Mouse (Mus musculus): ENCODE data around the gene Arhgef12. TPM values are rescaled to one million over a fixed set of nuclear protein-coding genes. Genes with fewer than 3 reads are reported as not detected.
"Not testable (repeated sequence)": the region's sequence is repeated elsewhere in the genome, so short reads cannot be mapped to it uniquely, and the experiment has no call there.

Gene Arhgef12
- polyA plus RNA-seq, 1 experiment from 2014 or later: 15.9 TPM

DNA sequence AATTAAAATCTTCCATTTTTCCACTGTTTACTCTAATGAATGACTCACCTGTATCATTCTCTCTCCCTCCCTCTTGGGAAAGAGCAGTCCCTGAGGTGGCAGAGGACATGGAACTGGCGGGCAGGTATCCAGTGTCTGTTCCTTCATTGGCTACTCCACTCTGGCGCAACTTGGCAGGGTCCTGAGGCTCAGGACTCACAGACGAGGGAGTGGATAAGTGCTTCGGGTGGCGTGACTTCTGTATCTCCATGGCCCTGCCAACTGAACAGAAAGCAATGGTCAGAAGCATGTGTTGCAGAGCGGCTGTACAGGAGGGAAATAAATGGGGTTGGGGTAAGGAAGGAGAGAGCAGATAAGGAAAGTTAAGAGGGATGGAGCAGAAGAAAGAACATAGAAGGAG is 109.5 kb downstream of the Arhgef12 start:
- Histone ChIP-seq H3K9ac (ENCODE audit: low read length) (no peak overlapping the region), H3K4me2 (ENCODE audit: low read length) (no peak overlapping the region), H3K4me3 (ENCODE audit: low read depth, low read length) (no peak overlapping the region), H3K27ac (ENCODE audit: low read depth) (no peak overlapping the region), H3K36me3 (ENCODE audit: control insufficient read depth, insufficient read depth, low read length) (peaks cover 93% of the 10 kb centered on the region), H3K4me1 (replicated peaks; ENCODE audit: control insufficient read depth, insufficient read depth, low read length) (no peaks in the 10 kb centered on the region), H3K27me3 (replicated peaks; ENCODE audit: control insufficient read depth, insufficient read depth, low read length) (no peaks in the 10 kb centered on the region), H3K9me3 (ENCODE audit: control insufficient read depth, low read length) (no peaks in the 10 kb centered on the region)
- 89% methylated on average over 6 of the region's 6 CpGs for WGBS
- ATAC-seq (replicated peaks; ENCODE audit: low FRiP score, low TSS enrichment, low read depth): no peak
- no peak for DNase-seq (ENCODE audit: low spot score)

DNA sequence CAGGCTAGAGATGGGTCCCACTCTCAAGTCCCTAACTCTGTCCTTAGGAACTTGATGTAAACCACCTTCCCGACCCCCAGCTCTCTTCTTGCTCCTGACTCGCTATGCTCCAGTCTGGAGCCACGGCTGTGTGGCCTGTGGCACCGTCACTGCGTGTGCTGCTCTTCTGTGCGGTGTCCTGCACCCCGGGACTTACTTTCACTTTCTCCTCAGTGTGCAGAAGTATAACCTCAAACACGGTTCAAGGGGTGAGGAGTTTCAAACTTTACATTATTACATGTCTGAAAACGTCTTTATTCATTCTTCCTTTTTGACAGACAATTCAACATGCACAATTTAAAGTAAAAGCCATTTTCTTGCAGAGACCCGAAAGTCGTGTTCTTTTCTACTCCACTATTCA is 111.7 kb downstream of the Arhgef12 start:
- 88% methylated on average over 11 of the region's 11 CpGs for WGBS
- Histone ChIP-seq H3K27ac (ENCODE audit: low read depth) (no peak overlapping the region), H3K27me3 (replicated peaks; ENCODE audit: control insufficient read depth, insufficient read depth, low read length) (no peaks in the 10 kb centered on the region), H3K4me1 (replicated peaks; ENCODE audit: control insufficient read depth, insufficient read depth, low read length) (no peaks in the 10 kb centered on the region), H3K4me3 (ENCODE audit: low read depth, low read length) (no peak overlapping the region), H3K9me3 (ENCODE audit: control insufficient read depth, low read length) (no peaks in the 10 kb centered on the region), H3K9ac (ENCODE audit: low read length) (no peak overlapping the region), H3K36me3 (ENCODE audit: control insufficient read depth, insufficient read depth, low read length) (peaks cover 90% of the 10 kb centered on the region), H3K4me2 (ENCODE audit: low read length) (no peak overlapping the region)
- no peak for DNase-seq (ENCODE audit: low spot score)
- no peak for ATAC-seq (replicated peaks; ENCODE audit: low FRiP score, low TSS enrichment, low read depth)

DNA sequence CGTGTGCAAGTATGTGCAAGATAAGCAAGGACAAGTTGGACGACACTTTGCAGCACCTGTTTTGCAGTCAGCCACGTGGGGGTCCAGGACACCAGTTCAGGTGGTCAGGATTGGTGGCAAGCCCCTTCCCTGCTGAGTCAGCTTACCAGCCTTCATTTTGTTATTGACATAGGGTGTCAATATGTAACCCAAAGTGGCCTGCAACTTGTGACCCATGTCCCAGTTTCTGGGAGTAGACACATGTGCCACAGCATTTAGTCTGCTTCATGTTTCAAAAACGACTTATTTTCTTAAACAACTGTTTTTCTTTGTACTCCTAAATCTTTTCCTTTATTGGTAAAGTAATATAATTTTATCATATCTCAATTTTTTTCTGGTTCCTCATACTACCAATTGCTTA is 112.3 kb downstream of the Arhgef12 start:
- H3K4me2 ChIP-seq (ENCODE audit: low read length): no peak overlapping the region
- peaks cover 87% of the 10 kb centered on the region for H3K36me3 ChIP-seq (ENCODE audit: control insufficient read depth, insufficient read depth, low read length)
- H3K27me3 ChIP-seq (replicated peaks; ENCODE audit: control insufficient read depth, insufficient read depth, low read length): no peaks in the 10 kb centered on the region
- no peak overlapping the region for H3K9ac ChIP-seq (ENCODE audit: low read length)
- 82% methylated on average over 4 of the region's 4 CpGs for WGBS
- H3K27ac ChIP-seq (ENCODE audit: low read depth): no peak overlapping the region
- no peak for DNase-seq (ENCODE audit: low spot score)
- H3K4me3 ChIP-seq (ENCODE audit: low read depth, low read length): no peak overlapping the region
- no peaks in the 10 kb centered on the region for H3K4me1 ChIP-seq (replicated peaks; ENCODE audit: control insufficient read depth, insufficient read depth, low read length)
- no peak for ATAC-seq (replicated peaks; ENCODE audit: low FRiP score, low TSS enrichment, low read depth)
- no peaks in the 10 kb centered on the region for H3K9me3 ChIP-seq (ENCODE audit: control insufficient read depth, low read length)

DNA sequence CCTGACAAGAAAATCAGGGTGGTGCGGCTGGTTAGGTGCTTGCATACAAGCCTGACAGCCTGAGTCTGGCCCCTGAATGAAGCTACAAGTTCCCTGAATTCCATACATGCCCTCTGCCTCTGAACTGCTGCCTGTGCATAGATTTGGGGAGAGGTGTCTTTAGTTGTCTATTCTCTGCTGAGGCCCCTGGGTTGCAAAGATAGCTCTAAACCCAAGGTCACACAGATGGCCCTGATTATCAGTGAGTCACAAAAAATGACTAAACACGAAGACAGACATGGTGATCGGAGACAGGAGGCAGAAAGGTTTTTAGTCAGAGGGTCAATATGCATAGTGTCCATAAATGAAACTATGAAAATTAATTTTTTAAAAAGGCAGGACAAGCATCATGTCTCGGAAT is 113.4 kb downstream of the Arhgef12 start:
- Histone ChIP-seq H3K4me2 (ENCODE audit: low read length) (no peak overlapping the region), H3K4me3 (ENCODE audit: low read depth, low read length) (no peak overlapping the region), H3K27me3 (replicated peaks; ENCODE audit: control insufficient read depth, insufficient read depth, low read length) (no peaks in the 10 kb centered on the region), H3K36me3 (ENCODE audit: control insufficient read depth, insufficient read depth, low read length) (peaks cover 86% of the 10 kb centered on the region), H3K27ac (ENCODE audit: low read depth) (no peak overlapping the region), H3K9ac (ENCODE audit: low read length) (no peak overlapping the region), H3K4me1 (replicated peaks; ENCODE audit: control insufficient read depth, insufficient read depth, low read length) (no peaks in the 10 kb centered on the region), H3K9me3 (ENCODE audit: control insufficient read depth, low read length) (no peaks in the 10 kb centered on the region)
- ATAC-seq (replicated peaks; ENCODE audit: low FRiP score, low TSS enrichment, low read depth) (no peak), DNase-seq (ENCODE audit: low spot score) (no peak)
- WGBS: 93% methylated on average over 4 of the region's 4 CpGs

DNA sequence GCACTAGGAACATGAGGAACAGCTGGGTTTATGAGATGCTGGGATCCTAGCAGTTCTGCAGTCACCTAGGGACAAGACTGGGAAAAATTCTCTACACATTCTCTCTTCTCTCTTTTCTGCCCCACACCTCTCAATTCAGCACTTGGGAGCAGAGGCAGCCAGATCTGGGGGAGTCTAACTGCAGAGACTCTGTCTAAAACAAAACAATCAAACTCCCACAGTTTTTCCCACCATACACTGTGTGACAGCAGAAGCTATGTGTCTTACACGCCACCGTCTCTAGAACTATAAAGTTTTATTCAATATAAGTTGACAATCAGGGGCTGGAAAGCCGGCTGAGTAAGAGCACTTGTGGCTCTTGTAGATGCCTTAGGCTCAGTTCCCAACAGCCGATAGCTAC is 119.1 kb downstream of the Arhgef12 start:
- H3K27me3 ChIP-seq (replicated peaks; ENCODE audit: control insufficient read depth, insufficient read depth, low read length): no peaks in the 10 kb centered on the region
- no peak overlapping the region for H3K4me2 ChIP-seq (ENCODE audit: low read length)
- H3K4me1 ChIP-seq (replicated peaks; ENCODE audit: control insufficient read depth, insufficient read depth, low read length): no peaks in the 10 kb centered on the region

DNA sequence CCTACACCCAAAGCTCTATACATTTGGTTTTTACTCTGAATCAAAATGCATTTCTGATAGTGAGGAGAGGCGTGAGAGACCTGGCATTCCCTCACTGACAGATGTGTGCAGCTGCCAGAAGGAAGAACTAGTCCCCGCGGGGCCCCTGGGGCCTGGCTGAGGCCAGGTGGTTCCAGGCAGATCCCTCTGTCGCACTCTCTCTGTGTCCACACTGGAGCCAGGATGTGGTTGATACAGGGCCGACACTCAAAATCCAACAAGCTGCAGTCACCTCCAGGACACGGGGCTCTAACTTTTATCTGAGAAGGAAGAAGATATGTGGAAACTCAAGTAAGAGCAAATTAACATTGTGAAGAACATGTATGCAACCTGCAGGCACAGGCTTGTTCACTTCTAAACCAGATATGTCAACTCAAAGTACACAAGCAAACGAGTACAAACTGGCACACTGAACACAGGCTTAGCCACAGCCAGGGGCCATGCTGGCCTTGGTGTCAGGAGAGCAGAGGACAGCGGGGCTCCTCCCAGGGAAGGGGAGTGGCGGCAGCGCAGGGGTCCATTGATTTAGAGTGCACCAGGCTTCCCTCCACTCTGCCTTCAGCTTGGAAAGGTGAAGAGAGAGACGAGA is 138.0 kb downstream of the Arhgef12 start:
- H3K9ac ChIP-seq (ENCODE audit: low read length): no peak overlapping the region
- WGBS: 55% methylated on average over 11 of the region's 11 CpGs
- H3K4me1 ChIP-seq (replicated peaks; ENCODE audit: control insufficient read depth, insufficient read depth, low read length): no peaks in the 10 kb centered on the region
- no peaks in the 10 kb centered on the region for H3K9me3 ChIP-seq (ENCODE audit: control insufficient read depth, low read length)
- no peak overlapping the region for H3K27ac ChIP-seq (ENCODE audit: low read depth)
- H3K36me3 ChIP-seq (ENCODE audit: control insufficient read depth, insufficient read depth, low read length): peaks cover 74% of the 10 kb centered on the region
- ATAC-seq (replicated peaks; ENCODE audit: low FRiP score, low TSS enrichment, low read depth): no peak
- no peaks in the 10 kb centered on the region for H3K27me3 ChIP-seq (replicated peaks; ENCODE audit: control insufficient read depth, insufficient read depth, low read length)
- DNase-seq (ENCODE audit: low spot score): no peak
- H3K4me3 ChIP-seq (ENCODE audit: low read depth, low read length): no peak overlapping the region
- H3K4me2 ChIP-seq (ENCODE audit: low read length): no peak overlapping the region

More for the DNA sequence above, 119.1 kb downstream of the Arhgef12 start:
- no peaks in the 10 kb centered on the region for H3K9me3 ChIP-seq (ENCODE audit: control insufficient read depth, low read length)
- 90% methylated on average over 4 of the region's 4 CpGs for WGBS
- DNase-seq (ENCODE audit: low spot score) (no peak), ATAC-seq (replicated peaks; ENCODE audit: low FRiP score, low TSS enrichment, low read depth) (no peak)
- H3K27ac ChIP-seq (ENCODE audit: low read depth): no peak overlapping the region
- H3K9ac ChIP-seq (ENCODE audit: low read length): no peak overlapping the region
- H3K4me3 ChIP-seq (ENCODE audit: low read depth, low read length): no peak overlapping the region
- peaks cover 86% of the 10 kb centered on the region for H3K36me3 ChIP-seq (ENCODE audit: control insufficient read depth, insufficient read depth, low read length)

DNA sequence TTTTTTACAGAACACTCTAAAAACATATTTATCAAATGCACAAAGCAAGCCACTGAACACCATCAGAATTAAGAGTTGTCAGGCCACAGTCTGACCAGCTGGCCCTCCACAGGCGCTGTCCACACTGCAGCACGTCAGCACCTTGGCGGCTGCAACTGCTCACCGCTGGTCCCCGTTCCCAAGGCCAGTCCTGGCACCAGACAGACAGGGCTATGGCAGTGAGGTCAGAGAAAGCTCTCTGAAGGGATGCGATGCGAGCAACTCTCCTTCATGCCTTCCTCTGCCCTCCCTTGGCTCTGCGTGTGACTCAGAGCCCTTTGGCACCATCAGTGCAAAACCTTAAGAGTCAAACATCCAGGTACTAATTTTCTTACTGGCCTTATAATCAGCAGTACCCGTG is 139.3 kb downstream of the Arhgef12 start:
- Histone ChIP-seq H3K9ac (ENCODE audit: low read length) (no peak overlapping the region), H3K27me3 (replicated peaks; ENCODE audit: control insufficient read depth, insufficient read depth, low read length) (no peaks in the 10 kb centered on the region), H3K4me1 (replicated peaks; ENCODE audit: control insufficient read depth, insufficient read depth, low read length) (no peaks in the 10 kb centered on the region), H3K4me3 (ENCODE audit: low read depth, low read length) (no peak overlapping the region), H3K4me2 (ENCODE audit: low read length) (no peak overlapping the region), H3K36me3 (ENCODE audit: control insufficient read depth, insufficient read depth, low read length) (peaks cover 62% of the 10 kb centered on the region), H3K9me3 (ENCODE audit: control insufficient read depth, low read length) (no peaks in the 10 kb centered on the region), H3K27ac (ENCODE audit: low read depth) (no peak overlapping the region)
- ATAC-seq (replicated peaks; ENCODE audit: low FRiP score, low TSS enrichment, low read depth) (no peak), DNase-seq (ENCODE audit: low spot score) (no peak)
- WGBS: 90% methylated on average over 9 of the region's 9 CpGs

DNA sequence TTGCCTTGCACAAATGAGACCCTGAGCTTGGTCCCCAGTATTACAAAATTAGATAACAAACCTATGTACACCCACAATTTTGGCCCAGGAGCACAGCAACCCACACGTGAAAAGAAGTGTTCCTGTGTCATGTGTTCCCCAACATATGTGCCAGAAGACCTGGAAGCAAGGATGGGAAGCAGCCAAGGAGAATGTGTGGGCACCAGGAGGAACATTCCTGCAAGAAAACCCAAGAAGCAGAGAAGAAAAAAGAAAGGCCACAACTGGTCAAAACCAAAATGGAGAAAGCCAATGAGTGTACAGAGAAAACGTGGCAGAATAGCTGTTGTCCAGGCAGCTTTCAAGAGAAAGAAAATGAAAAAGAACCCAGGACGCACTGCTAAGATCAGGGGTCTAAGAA is 142.2 kb downstream of the Arhgef12 start:
- H3K27me3 ChIP-seq (replicated peaks; ENCODE audit: control insufficient read depth, insufficient read depth, low read length); ATAC-seq (replicated peaks; ENCODE audit: low FRiP score, low TSS enrichment, low read depth); H3K9me3 ChIP-seq (ENCODE audit: control insufficient read depth, low read length); H3K4me3 ChIP-seq (ENCODE audit: low read depth, low read length); H3K4me1 ChIP-seq (replicated peaks; ENCODE audit: control insufficient read depth, insufficient read depth, low read length); H3K27ac ChIP-seq (ENCODE audit: low read depth); H3K9ac ChIP-seq (ENCODE audit: low read length); DNase-seq (ENCODE audit: low spot score); H3K4me2 ChIP-seq (ENCODE audit: low read length): not testable (repeated sequence)
- H3K36me3 ChIP-seq (ENCODE audit: control insufficient read depth, insufficient read depth, low read length): peaks cover 32% of the 10 kb centered on the region
- 92% methylated on average over 2 of the region's 3 CpGs for WGBS

DNA sequence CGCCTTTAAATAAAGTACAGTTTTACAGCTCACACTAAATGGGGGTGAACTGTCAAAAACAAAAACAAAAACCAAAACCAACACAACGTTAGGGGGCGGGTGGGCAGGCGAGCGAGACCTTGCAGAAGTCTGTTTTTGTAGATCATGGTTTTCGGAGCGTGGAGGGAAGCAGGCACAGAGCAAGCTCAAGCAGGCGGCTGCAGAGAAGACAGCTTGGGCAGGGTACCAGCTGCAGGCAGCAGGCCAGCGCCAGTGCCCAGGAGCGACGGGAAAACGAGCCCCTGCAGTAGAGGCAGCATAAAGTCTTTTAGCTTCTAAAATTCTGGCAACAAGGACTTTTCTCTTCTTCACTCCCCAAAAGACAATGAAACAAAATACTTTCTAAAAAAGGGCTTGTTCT is 142.7 kb downstream of the Arhgef12 start:
- peaks cover 30% of the 10 kb centered on the region for H3K36me3 ChIP-seq (ENCODE audit: control insufficient read depth, insufficient read depth, low read length)
- no peak for ATAC-seq (replicated peaks; ENCODE audit: low FRiP score, low TSS enrichment, low read depth)
- H3K27me3 ChIP-seq (replicated peaks; ENCODE audit: control insufficient read depth, insufficient read depth, low read length): no peaks in the 10 kb centered on the region
- 90% methylated on average over 12 of the region's 12 CpGs for WGBS
- no peak overlapping the region for H3K4me2 ChIP-seq (ENCODE audit: low read length)
- no peak overlapping the region for H3K9ac ChIP-seq (ENCODE audit: low read length)
- H3K4me3 ChIP-seq (ENCODE audit: low read depth, low read length): no peak overlapping the region
- H3K9me3 ChIP-seq (ENCODE audit: control insufficient read depth, low read length): no peaks in the 10 kb centered on the region
- no peaks in the 10 kb centered on the region for H3K4me1 ChIP-seq (replicated peaks; ENCODE audit: control insufficient read depth, insufficient read depth, low read length)
- DNase-seq (ENCODE audit: low spot score): no peak
- H3K27ac ChIP-seq (ENCODE audit: low read depth): no peak overlapping the region
